Mouse (Mus musculus): ENCODE measurements around the gene Tbl1x. TPM values are rescaled to one million over a fixed set of nuclear protein-coding genes. Genes with fewer than 3 reads are reported as not detected.
A peak's percentile ranks its signal among the peaks of the same experiment; 100 is the strongest.

The Tbl1x gene
- polyA plus RNA-seq, 1 experiment, result 23.8 TPM

- TF ChIP-seq CTCF (IDR thresholded peaks at IDR 0.05; ENCODE audit: insufficient read depth, low read length), result no peak
- TF ChIP-seq POLR2A (IDR thresholded peaks at IDR 0.05; ENCODE audit: borderline replicate concordance, extremely low read depth, low read depth, low read length), result no peak
- 41% methylated on average over 1 of the region's 1 CpGs for WGBS
- DNase-seq, result no peak
- H3K4me1 ChIP-seq (ENCODE audit: control insufficient read depth, insufficient read depth, low read length), result peaks cover 2% of the 10 kb centered on the region; the same call in 1 of the 2 replicates
- H3K4me3 ChIP-seq (replicated peaks; ENCODE audit: extremely low read depth, low read depth, low read length), result no peak overlapping the region
Measured at GRCm38 (mm10) chrX:77555985-77556384, 45.2 kb downstream of the Tbl1x start.

- H3K4me1 ChIP-seq (ENCODE audit: control insufficient read depth, insufficient read depth, low read length), result no peaks in the 10 kb centered on the region; the same call in 1 of the 2 replicates
- DNase-seq, result peak; percentile 27
- TF ChIP-seq CTCF (IDR thresholded peaks at IDR 0.05; ENCODE audit: insufficient read depth, low read length) (no peak), POLR2A (IDR thresholded peaks at IDR 0.05; ENCODE audit: borderline replicate concordance, extremely low read depth, low read depth, low read length) (no peak)
- no peak overlapping the region for H3K4me3 ChIP-seq (replicated peaks; ENCODE audit: extremely low read depth, low read depth, low read length)
Measured at GRCm38 (mm10) chrX:77559199-77559881, 48.5 kb downstream of the Tbl1x start.

- no peak for TF ChIP-seq POLR2A (IDR thresholded peaks at IDR 0.05; ENCODE audit: borderline replicate concordance, extremely low read depth, low read depth, low read length)
- no peak for TF ChIP-seq CTCF (IDR thresholded peaks at IDR 0.05; ENCODE audit: insufficient read depth, low read length)
- H3K4me3 ChIP-seq (replicated peaks; ENCODE audit: extremely low read depth, low read depth, low read length), result no peak overlapping the region
- 72% methylated on average over 2 of the region's 2 CpGs for WGBS
- DNase-seq, result no peak
- H3K4me1 ChIP-seq (ENCODE audit: control insufficient read depth, insufficient read depth, low read length), result peaks cover 2% of the 10 kb centered on the region; the same call in 1 of the 2 replicates
Measured at GRCm38 (mm10) chrX:77563616-77564015, 52.8 kb downstream of the Tbl1x start.

- peaks cover 2% of the 10 kb centered on the region; the same call in 1 of the 2 replicates for H3K4me1 ChIP-seq (ENCODE audit: control insufficient read depth, insufficient read depth, low read length)
- H3K4me3 ChIP-seq (replicated peaks; ENCODE audit: extremely low read depth, low read depth, low read length), result no peak overlapping the region
- DNase-seq, result no peak
- TF ChIP-seq POLR2A (IDR thresholded peaks at IDR 0.05; ENCODE audit: borderline replicate concordance, extremely low read depth, low read depth, low read length), result no peak
- TF ChIP-seq CTCF (IDR thresholded peaks at IDR 0.05; ENCODE audit: insufficient read depth, low read length), result no peak
- 88% methylated on average over 1 of the region's 1 CpGs for WGBS
Measured at GRCm38 (mm10) chrX:77566739-77567138, 55.9 kb downstream of the Tbl1x start.

DNA sequence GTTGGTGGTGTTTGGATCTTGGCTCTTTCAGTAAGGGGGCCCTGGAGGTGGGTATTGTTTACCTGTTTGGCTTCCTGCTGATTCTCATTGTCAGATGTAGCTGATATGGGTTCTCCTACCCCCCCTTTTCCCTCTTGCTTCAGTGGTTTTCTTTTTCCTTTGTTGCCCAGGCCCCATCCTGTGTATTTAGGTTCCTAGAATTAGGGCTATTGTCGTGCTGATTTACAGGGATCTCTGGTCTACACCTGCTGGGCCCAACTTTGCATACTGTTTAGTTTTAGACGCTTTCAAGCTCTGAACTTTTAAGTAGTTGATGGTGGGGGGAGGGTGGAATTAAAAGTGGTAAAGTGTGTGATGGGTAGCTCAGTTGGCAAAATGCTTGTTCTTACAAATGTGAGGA is 57.2 kb downstream of the Tbl1x start:
- no peak for TF ChIP-seq POLR2A (IDR thresholded peaks at IDR 0.05; ENCODE audit: borderline replicate concordance, extremely low read depth, low read depth, low read length)
- TF ChIP-seq CTCF (IDR thresholded peaks at IDR 0.05; ENCODE audit: insufficient read depth, low read length), result no peak

GRCm38 (mm10) chrX:77573743-77574142 is 62.9 kb downstream of the Tbl1x start:
- Histone ChIP-seq H3K4me1 (ENCODE audit: control insufficient read depth, insufficient read depth, low read length) (no peaks in the 10 kb centered on the region), H3K4me3 (replicated peaks; ENCODE audit: extremely low read depth, low read depth, low read length) (no peak overlapping the region)
- DNase-seq, result no peak
- 59% methylated on average over 1 of the region's 1 CpGs for WGBS
- no peak for TF ChIP-seq POLR2A (IDR thresholded peaks at IDR 0.05; ENCODE audit: borderline replicate concordance, extremely low read depth, low read depth, low read length)
- TF ChIP-seq CTCF (IDR thresholded peaks at IDR 0.05; ENCODE audit: insufficient read depth, low read length), result no peak

More for the DNA sequence above, 57.2 kb downstream of the Tbl1x start:
- WGBS, result 25% methylated on average over 2 of the region's 2 CpGs
- peaks cover 2% of the 10 kb centered on the region; the same call in 1 of the 2 replicates for H3K4me1 ChIP-seq (ENCODE audit: control insufficient read depth, insufficient read depth, low read length)
- H3K4me3 ChIP-seq (replicated peaks; ENCODE audit: extremely low read depth, low read depth, low read length), result no peak overlapping the region
- DNase-seq, result no peak

DNA sequence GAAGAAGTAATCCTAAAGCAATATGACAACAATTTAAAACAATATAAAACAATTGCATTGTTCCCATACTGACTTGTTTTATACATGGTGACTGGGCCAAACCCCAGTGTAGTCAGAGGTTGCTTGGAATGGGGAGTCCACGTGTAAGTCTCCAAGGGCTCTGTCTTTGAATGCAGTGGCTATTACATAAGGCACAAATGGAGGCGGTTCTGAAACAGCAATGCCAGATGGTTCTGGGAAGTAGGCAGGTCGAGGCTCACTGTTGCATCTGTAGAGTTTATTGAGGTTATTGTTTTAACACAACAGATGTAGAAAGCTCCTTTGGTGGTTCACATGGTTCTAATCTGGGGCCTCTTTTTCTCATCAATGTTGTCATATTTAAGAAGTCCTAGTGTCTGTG is 66.3 kb downstream of the Tbl1x start:
- TF ChIP-seq POLR2A (IDR thresholded peaks at IDR 0.05; ENCODE audit: borderline replicate concordance, extremely low read depth, low read depth, low read length), result no peak
- no peak for TF ChIP-seq CTCF (IDR thresholded peaks at IDR 0.05; ENCODE audit: insufficient read depth, low read length)
- 68% methylated on average over 3 of the region's 3 CpGs for WGBS
- Histone ChIP-seq H3K4me3 (replicated peaks; ENCODE audit: extremely low read depth, low read depth, low read length) (no peak overlapping the region), H3K4me1 (ENCODE audit: control insufficient read depth, insufficient read depth, low read length) (no peaks in the 10 kb centered on the region; the same call in 1 of the 2 replicates)
- no peak for DNase-seq

GRCm38 (mm10) chrX:77578172-77578571 is 67.4 kb downstream of the Tbl1x start:
- Histone ChIP-seq H3K4me3 (replicated peaks; ENCODE audit: extremely low read depth, low read depth, low read length) (no peak overlapping the region), H3K4me1 (ENCODE audit: control insufficient read depth, insufficient read depth, low read length) (no peaks in the 10 kb centered on the region; the same call in 1 of the 2 replicates)
- TF ChIP-seq CTCF (IDR thresholded peaks at IDR 0.05; ENCODE audit: insufficient read depth, low read length) (no peak), POLR2A (IDR thresholded peaks at IDR 0.05; ENCODE audit: borderline replicate concordance, extremely low read depth, low read depth, low read length) (no peak)
- no peak for DNase-seq
- WGBS, result 44% methylated on average over 1 of the region's 1 CpGs

DNA sequence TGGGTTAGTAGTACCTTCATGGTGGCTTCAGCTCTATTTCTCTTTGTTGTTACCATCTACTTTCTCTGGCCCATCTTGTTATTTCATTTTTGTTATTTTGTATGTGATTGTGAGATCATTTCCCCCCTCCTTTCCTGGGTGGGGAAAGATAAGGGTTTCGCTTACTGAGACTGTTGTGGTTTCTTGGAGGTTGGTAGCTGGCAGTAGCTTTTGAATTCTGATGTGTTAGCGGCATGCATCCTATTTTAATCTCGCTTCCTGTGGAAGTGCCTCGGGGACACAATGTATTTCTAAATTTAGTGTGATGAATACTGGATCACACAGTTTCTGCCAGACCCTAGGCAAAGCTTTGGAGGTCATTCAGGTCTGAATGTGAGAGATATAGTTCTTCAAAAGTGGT is 69.2 kb downstream of the Tbl1x start:
- Histone ChIP-seq H3K4me3 (replicated peaks; ENCODE audit: extremely low read depth, low read depth, low read length) (no peak overlapping the region), H3K4me1 (ENCODE audit: control insufficient read depth, insufficient read depth, low read length) (no peaks in the 10 kb centered on the region; the same call in 1 of the 2 replicates)
- WGBS, result 37% methylated on average over 4 of the region's 4 CpGs
- no peak for DNase-seq
- TF ChIP-seq POLR2A (IDR thresholded peaks at IDR 0.05; ENCODE audit: borderline replicate concordance, extremely low read depth, low read depth, low read length), result no peak
- no peak for TF ChIP-seq CTCF (IDR thresholded peaks at IDR 0.05; ENCODE audit: insufficient read depth, low read length)

GRCm38 (mm10) chrX:77585974-77586373 is 75.2 kb downstream of the Tbl1x start:
- Histone ChIP-seq H3K4me1 (ENCODE audit: control insufficient read depth, insufficient read depth, low read length) (no peaks in the 10 kb centered on the region), H3K4me3 (replicated peaks; ENCODE audit: extremely low read depth, low read depth, low read length) (no peak overlapping the region)
- WGBS, result 81% methylated on average over 2 of the region's 2 CpGs
- no peak for DNase-seq
- TF ChIP-seq CTCF (IDR thresholded peaks at IDR 0.05; ENCODE audit: insufficient read depth, low read length) (no peak), POLR2A (IDR thresholded peaks at IDR 0.05; ENCODE audit: borderline replicate concordance, extremely low read depth, low read depth, low read length) (no peak)
